Mouse (Mus musculus) CD4-positive, CD25-positive, alpha-beta regulatory T cell, adult 2 months (primary cell): ENCODE measurements around the gene Egflam.

ENCODE experiments used
- DNase-seq: peaks from one replicate; pipeline ENCODE4 v3.0.0-alpha.2; 2012; ENCODE audit warnings: low read depth, low spot score

The Egflam gene

GRCm38 (mm10) chr15:7173776-7174175, 224.4 kb downstream of the Egflam start:
- DNase-seq: no peak

- DNase-seq: no peak
These were observed 224.8 kb downstream of the Egflam start for GRCm38 (mm10) chr15:7173346-7173745.

GRCm38 (mm10) chr15:7172875-7173274, 225.3 kb downstream of the Egflam start:
- DNase-seq: no peak

- no peak for DNase-seq
These were observed 230.2 kb downstream of the Egflam start for GRCm38 (mm10) chr15:7167906-7168532.

GRCm38 (mm10) chr15:7167238-7167905, 230.8 kb downstream of the Egflam start:
- DNase-seq: no peak

GRCm38 (mm10) chr15:7166735-7167134, 231.5 kb downstream of the Egflam start:
- DNase-seq: no peak

- no peak for DNase-seq
These were observed 234.3 kb downstream of the Egflam start for GRCm38 (mm10) chr15:7163851-7164250.

- DNase-seq: no peak
These were observed 237.9 kb downstream of the Egflam start for GRCm38 (mm10) chr15:7160321-7160720.

- DNase-seq: no peak
These were observed 238.3 kb downstream of the Egflam start for GRCm38 (mm10) chr15:7159869-7160268.

GRCm38 (mm10) chr15:7157658-7158057, 240.5 kb downstream of the Egflam start:
- DNase-seq: no peak
